Mouse (Mus musculus): ENCODE results near the gene Odf2l. TPM values are rescaled to one million over a fixed set of nuclear protein-coding genes. Genes with fewer than 3 reads are reported as not detected.

Gene Odf2l
- polyA plus RNA-seq (2012; rRNA removed) = 28.6 and 32.4 TPM in 2 replicates

GRCm38 (mm10) chr3:145118254-145119001 lies at the start of gene Odf2l:
TSS of gene Odf2l (plus strand) at chr3:145118588.

GRCm38 (mm10) chr3:145099291-145099690 lies 19.1 kb upstream of the Odf2l start, which contains the start of gene Clca2:
TSS of gene Clca2 (minus strand) at chr3:145099443.

Other genes with a start within 250 kb of the Odf2l start
- gene Clca4b, start 186.1 kb upstream of the Odf2l start, polyA plus RNA-seq (2012; rRNA removed) = 0.01 and 0.03 TPM in 2 replicates
- 0.03 TPM in 1 of 2 replicates, not detected in the other for gene Clca4a, start 143.5 kb upstream of the Odf2l start, polyA plus RNA-seq (2012; rRNA removed)
- gene Clca1, start 85.8 kb upstream of the Odf2l start, polyA plus RNA-seq (2012; rRNA removed) = 0.01 TPM in 1 of 2 replicates, not detected in the other
- gene Clca2, start 19.1 kb upstream of the Odf2l start, polyA plus RNA-seq (2012; rRNA removed) = 0.06 and 0.20 TPM in 2 replicates
- 2.9 and 7.2 TPM in 2 replicates for gene Col24a1, start 173.9 kb downstream of the Odf2l start, polyA plus RNA-seq (2012; rRNA removed)

Data from central nervous system, embryonic 14 days (tissue).